Mouse (Mus musculus) T-cell, adult 66 days (primary cell): ENCODE data around the gene Olfr961. TPM values are rescaled to one million over a fixed set of nuclear protein-coding genes. Genes with fewer than 3 reads are reported as not detected.

Source experiments
- total RNA-seq, 2 experiments: library from RNA; stranded (reverse); gene quantifications; 3 replicates in 1 of 2; 4 replicates in 1 of 2; pipeline ENCODE4 v1.2.4; 2023

Gene Olfr961
- total RNA-seq, result not detected

DNA sequence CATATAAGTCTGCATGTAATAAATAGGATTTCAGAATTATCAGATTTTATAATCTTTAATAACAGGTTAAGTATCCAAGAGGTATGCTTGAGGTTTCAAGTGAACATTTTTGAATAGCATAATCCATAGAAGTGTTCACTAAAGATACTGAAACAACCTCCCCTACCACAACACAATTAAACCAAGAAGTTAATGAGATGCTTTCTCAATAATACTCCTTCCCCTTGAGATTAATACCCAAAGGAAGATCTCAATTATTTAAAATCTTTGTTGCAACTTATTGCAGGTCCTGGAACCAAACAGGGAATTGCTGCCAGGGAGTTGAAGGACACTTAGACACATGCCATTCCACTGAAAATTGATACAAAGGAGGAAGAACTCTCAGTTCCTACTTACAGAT lies at the start of gene Olfr961:
Olfr961 (plus strand) TSS at position 301 of the 400 bp plus-strand sequence.

DNA sequence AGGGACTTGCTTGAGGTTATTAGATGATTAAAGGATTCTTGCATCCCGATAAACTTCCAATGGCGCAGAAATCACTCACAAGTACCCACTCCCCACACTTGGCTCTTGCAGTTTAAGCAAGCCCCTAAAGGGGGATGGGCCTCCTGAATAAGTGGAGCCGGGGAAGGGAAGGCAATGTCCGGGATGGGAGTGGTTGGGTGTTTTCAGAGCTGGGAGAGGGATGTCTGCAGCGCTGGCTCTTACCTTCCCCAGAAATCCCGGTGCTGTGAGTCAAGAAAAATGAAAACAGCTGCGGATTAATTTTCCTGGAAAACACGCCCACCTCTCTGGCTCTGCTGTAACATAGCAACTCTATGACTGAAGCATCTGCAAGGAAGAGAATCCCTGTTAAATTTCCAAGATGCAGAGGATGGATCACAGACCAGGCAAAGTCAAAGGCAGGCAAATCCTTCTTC lies 40.9 kb upstream of the Olfr961 start, which contains the start of gene AW551984:
AW551984 (minus strand) TSS at position 405 of the 455 bp plus-strand sequence.

DNA sequence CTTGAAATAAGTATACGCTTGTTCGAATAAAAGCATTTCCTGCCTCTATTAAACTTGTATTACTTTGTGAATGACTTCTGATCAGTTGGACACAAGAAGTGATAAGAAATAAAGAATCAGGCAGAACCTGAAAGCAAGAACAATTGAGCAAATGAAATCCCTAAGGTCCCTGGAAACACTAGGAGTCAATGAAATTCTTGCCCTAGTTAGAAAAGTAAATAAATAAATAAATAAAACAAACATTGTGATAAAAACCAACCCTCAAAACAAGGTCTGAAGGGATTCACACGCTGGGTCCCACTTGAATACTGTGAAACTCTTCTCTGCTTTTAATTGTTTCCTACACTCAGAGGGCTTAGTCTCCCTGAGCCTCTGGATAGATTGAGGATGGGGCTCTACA lies 34.5 kb upstream of the Olfr961 start, which contains the start of gene Olfr148:
Olfr148 (plus strand) TSS at position 301 of the 400 bp plus-strand sequence.

DNA sequence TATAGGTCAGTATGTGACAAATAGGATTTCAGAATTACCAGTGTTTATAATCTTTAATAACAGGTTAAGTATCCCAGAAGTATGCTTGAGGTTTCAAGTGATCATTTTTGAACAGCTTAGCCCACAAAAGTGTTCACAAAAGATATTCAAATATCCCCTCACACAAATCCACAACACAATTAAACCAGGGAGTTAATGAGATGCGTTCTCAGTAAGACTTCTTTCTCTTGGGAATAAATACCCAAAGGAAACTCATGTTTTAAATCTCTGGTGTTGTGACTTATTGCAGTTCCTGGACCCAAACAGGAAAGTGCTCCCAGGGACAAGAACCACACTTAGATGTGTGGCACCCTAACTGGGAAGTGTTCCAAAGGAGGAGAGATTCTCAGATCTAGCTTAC lies 23.8 kb upstream of the Olfr961 start, which contains the start of gene Olfr960:
Olfr960 (plus strand) TSS at position 301 of the 400 bp plus-strand sequence.

DNA sequence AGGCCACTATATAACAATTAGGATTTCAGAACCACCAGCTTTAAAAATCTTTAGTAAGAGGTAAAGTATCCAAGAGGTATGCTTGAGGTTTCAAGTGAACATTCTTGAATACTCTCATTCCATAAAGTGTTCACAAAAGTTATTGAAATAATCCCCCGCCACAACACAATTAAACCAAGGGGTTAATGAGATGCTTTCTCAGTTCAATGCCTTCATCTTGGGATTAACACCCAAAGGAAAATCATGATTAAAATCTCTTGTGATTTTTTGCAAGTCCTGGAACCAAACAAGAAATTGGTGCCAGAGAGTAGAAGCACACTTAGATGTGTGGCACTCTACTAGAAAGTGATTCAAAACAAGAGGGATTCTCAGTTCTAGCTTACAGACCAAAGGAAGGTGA lies 22.0 kb downstream of the Olfr961 start, which contains the start of gene Olfr963:
Olfr963 (plus strand) TSS at position 301 of the 400 bp plus-strand sequence.

Other genes starting within 250 kb of the Olfr961 start
- gene Olfr952, start 217.9 kb upstream of the Olfr961 start, total RNA-seq, result not detected
- gene Olfr954, start 188.4 kb upstream of the Olfr961 start, total RNA-seq, result not detected
- not detected for gene Olfr955, start 173.1 kb upstream of the Olfr961 start, total RNA-seq
- gene Olfr44, start 151.1 kb upstream of the Olfr961 start, total RNA-seq, result not detected
- not detected for gene Olfr957, start 129.3 kb upstream of the Olfr961 start, total RNA-seq
- gene Olfr958, start 91.0 kb upstream of the Olfr961 start, total RNA-seq, result not detected
- gene Olfr959, start 69.5 kb upstream of the Olfr961 start, total RNA-seq, result not detected
- not detected for gene AW551984, start 40.7 kb upstream of the Olfr961 start, total RNA-seq
- gene Olfr148, start 34.4 kb upstream of the Olfr961 start, total RNA-seq, result not detected
- gene Olfr960, start 23.7 kb upstream of the Olfr961 start, total RNA-seq, result not detected
- gene Olfr963, start 22.1 kb downstream of the Olfr961 start, total RNA-seq, result not detected
- not detected for gene Olfr149, start 62.0 kb downstream of the Olfr961 start, total RNA-seq
- gene Olfr965, start 66.3 kb downstream of the Olfr961 start, total RNA-seq, result not detected
- gene Olfr150, start 85.9 kb downstream of the Olfr961 start, total RNA-seq, result not detected
- not detected for gene Olfr967, start 101.2 kb downstream of the Olfr961 start, total RNA-seq
- gene Olfr968, start 138.2 kb downstream of the Olfr961 start, total RNA-seq, result not detected
- gene Olfr969, start 145.9 kb downstream of the Olfr961 start, total RNA-seq, result not detected
- gene Olfr970, start 163.8 kb downstream of the Olfr961 start, total RNA-seq, result not detected
- not detected for gene Olfr971, start 191.8 kb downstream of the Olfr961 start, total RNA-seq
- gene Olfr972, start 221.3 kb downstream of the Olfr961 start, total RNA-seq, result not detected